Mouse (Mus musculus) left cerebral cortex, postnatal 36 days (tissue): ENCODE measurements at regions not wholly inside any gene's neighbourhood (a gene's known extent, or its start where the extent isn't known, plus 50 kb on each side); places are given as distances from the start of the nearest gene placed in this dataset.

Experiments
- DNase-seq, 2 experiments: peaks; one replicate each; pipeline ENCODE4 v3.0.0; 2021 to 2022; ENCODE audit warnings: low spot score in 2 of 2, mixed read lengths in 1 of 2
- intact Hi-C: fragments of 180-260 bp; cut with DNase I; formaldehyde crosslinking; loops from one replicate; pipeline ENCODE4 v1.15.1; 2025

DNA sequence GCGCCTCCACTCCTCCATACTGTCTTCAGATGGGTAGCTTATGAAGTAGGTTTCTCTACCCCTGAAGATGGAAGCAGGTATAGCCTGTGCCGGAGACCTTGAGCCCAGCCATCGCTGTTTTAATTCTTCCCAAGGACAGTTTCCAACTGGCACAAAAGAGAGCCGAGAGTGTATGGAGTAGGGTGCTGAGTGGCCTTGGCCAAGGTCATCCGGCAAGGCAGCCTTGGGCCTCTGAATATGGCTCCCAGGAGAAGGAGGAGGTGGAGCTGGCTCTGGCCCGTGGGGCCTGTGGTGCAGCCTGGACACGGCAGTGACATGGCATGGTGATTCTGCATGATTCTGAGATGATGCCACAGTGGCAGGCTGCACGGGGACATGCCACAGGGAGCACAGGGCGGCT lies 215.7 kb downstream of the Tex29 start:
- intact Hi-C loops: no loop called here
- no peak for DNase-seq

- no peak for DNase-seq
Observed at GRCm38 (mm10) chr8:12061237-12061636, 217.4 kb upstream of the A230072I06Rik start.

GRCm38 (mm10) chr8:12062710-12063109 lies 215.9 kb upstream of the A230072I06Rik start:
- DNase-seq: no peak
- intact Hi-C loops: no loop called here

More at GRCm38 (mm10) chr8:12061237-12061636, 217.4 kb upstream of the A230072I06Rik start:
- intact Hi-C loops: no loop called here

DNA sequence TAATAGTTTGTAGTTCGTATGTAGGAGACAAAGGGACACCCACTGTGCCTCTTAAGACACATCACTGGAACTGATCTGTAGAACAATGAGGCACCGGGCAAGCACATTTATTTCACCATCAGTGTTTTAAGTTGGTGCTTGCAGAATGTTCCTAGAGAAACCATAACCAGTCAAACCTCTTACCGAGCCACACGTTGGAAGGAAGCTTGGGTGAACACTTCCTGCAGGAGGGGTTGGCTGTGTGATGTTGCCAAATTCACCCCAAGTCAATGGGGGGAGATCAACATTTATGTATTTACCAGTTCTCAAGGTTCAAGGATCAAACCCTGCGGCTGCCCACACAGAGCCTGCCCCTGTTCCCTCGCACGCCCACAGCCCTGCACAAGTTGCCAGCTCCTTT lies 214.0 kb upstream of the A230072I06Rik start:
- intact Hi-C loops: no loop called here
- DNase-seq: no peak

GRCm38 (mm10) chr8:12066454-12066853 lies 212.2 kb upstream of the A230072I06Rik start:
- no peak for DNase-seq
- intact Hi-C loops: no loop called here

DNA sequence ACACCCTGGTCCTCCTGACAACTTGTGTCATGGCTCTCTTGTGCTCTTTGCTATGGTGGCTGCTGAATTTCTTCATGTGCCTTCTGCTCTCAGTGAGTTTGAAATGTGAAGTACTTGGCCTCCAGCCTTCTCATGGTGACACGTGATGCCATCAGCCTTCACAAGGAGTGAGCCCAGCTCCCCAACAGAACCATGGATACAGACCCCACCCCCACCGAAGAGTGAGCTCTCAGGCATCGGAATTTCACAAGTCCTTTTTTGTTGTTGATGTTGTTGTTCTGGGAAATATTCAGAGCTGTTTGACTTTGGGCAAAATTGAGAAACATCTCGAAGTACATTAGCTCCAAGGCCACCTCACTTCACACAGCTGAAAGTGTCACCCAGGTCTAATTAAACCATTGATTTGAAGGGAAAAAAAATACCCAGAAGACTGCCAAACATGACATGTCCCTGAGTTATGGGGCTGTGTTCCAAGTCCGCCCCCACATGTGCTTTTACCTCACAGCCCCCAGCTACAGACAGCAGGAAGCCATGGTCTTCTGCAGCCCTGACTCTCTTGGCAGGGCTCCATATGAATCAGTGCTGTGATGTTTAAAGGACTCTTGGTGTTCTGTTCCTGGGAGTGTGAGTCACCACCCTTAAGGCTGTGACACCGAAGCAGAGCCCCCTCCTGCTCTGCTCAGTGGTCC lies 205.2 kb upstream of the A230072I06Rik start:
- peak; percentile 49 to 55 for DNase-seq
- intact Hi-C loops: no loop called here

- intact Hi-C loops: no loop called here
- no peak for DNase-seq
Observed at GRCm38 (mm10) chr8:12075943-12076342, 202.7 kb upstream of the A230072I06Rik start.

GRCm38 (mm10) chr8:12076811-12077375 lies 201.7 kb upstream of the A230072I06Rik start:
- no peak for DNase-seq
- intact Hi-C loops: no loop called here

- no peak for DNase-seq
- intact Hi-C loops: no loop called here
Observed at GRCm38 (mm10) chr8:12077896-12078295, 200.7 kb upstream of the A230072I06Rik start.

DNA sequence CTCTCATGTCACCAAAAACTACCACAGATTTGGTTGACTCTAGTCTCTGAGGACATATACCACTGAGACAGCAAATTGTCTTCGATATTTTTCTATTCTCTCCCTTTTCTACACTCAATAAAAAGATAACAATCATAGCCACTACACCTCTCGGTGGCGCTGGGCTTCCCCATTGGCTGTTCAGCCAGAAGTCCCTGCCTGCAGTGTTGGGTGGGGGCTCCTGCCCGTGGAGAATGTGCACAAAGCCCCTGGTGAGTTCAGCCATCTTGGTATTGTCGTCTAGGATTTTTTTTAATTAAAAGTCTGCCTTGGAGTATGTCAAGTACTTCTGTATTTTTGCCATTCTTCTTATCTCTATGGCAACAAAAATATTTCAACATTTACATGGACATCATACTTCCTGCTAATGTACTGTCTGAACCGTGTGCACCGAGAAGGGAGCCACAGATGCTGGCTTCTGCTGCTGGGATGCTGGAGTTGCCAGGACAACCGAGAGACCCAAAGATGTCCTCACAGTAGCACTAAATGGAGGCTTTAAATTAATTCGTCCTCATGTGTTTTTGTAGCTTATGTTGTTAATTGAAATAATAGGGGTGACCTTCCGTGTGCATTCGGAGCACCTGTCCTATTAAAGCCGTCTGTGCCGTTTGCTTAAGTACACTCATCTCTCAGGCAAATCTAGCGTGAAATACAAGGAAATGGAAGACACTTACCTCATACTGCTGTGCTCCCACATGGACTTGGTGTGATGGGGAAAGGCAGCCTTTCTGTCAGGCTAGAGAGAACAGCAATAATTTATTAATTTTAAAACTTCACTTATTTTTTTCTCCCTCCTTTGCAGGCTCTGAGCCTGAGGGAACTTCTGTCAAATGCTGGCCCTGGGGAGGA lies 199.7 kb upstream of the A230072I06Rik start:
- intact Hi-C loops: no loop called here
- DNase-seq: no peak

GRCm38 (mm10) chr8:12081536-12081935 lies 197.1 kb upstream of the A230072I06Rik start:
- no peak for DNase-seq
- intact Hi-C loops: no loop called here

GRCm38 (mm10) chr8:12087192-12087800 lies 191.3 kb upstream of the A230072I06Rik start:
- intact Hi-C loops: no loop called here
- no peak for DNase-seq

- DNase-seq: no peak
- intact Hi-C loops: no loop called here
Observed at GRCm38 (mm10) chr8:12100145-12100544, 178.5 kb upstream of the A230072I06Rik start.

DNA sequence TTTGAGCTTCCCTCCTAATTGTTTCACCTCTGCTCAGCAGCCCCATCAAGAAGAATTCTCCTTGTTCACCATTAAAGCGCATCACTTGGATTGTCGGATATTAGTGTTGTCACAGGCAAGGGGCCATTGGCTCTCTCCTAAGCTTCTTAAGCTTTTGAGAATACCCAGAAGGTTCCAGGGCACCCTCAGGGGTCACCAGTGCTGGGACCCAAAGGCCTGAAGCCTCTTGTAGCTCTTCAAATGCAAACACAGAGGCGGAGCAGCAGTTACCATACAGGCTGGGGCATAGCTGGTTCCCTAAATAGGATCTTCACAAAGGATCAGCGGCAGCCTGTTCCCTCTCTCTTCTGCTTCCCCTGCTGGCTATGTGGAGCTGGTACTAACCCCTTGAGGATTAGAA lies 175.3 kb upstream of the A230072I06Rik start:
- intact Hi-C loops: no loop called here
- no peak for DNase-seq

DNA sequence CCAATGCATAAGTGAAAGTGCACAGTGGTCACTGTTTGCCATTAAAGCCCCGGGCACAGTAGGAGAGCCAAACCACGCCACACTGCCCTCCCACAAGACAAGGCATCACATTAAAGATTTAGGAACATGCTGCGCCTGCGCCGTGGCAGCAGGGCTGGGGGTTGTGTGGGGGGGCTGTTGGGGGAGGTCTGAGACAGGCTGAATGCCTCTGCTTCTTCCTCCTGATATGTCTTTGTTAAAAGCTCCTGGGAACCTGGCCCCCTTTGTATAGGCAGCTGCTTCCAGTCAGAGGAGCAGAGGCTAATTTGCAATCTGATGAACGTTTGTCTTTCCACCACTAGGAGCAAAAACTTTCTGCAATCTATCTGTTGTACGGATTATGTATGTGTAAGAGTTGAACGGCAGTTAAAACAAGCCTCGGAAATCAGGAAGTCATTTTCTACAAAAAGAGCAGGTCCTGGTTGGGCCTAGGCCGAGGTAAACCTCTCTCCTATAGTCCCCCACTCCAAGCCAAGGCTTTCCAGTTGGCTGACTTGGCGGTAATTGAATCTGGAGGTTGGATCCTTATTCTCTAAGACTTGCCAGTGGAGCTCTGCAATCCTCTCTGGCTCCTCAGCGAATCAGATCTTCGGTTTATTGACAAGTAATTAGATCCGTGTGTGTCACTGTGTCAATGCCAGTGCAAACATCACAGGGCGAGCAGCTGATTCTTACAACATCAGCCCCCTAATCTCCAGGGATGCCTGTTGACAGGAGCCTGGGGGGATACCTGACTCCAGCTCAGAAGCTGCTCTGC lies 173.3 kb upstream of the A230072I06Rik start:
- intact Hi-C loops: no loop called here
- DNase-seq: no peak

DNA sequence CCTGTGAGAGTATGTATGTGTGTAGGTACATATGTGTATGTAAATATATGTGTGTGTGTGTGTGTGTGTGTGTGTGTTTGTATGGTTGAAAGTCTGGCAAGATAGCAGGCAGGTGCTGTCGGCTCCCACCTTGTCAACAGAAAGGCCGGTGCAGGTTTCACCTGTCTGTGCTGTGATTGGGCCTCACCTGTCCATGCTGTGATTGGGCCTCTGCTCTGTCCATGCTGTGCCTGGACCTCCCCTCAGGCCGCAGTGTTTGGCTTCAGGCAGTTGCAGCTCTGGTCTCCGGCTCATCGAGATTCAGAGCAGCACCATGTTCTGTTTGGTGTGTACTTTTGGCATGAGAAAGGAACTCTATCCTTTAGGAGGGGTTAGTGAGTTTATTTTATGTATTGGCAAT lies 170.0 kb upstream of the A230072I06Rik start:
- intact Hi-C loops: no loop called here
- DNase-seq: no peak

DNA sequence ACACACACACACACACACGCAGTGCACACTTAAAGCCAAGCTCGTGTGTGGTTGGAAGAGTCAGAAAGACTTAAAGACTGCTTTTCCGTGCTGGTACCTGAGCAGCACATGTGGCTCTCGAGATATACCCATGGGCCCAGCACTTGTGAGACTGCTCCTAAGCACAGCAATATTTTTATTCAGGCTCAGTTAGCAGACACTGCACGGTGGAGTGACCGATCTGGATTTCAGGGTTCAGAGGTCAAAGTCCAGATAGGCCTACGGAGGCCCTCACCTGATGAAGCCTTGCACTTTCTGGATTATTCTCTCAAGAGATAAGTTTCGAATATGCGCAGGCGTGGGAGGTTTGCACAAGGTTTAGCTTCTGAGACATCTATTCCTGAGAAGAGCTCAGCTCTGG lies 167.0 kb upstream of the A230072I06Rik start:
- DNase-seq: no peak
- intact Hi-C loops: no loop called here

- no peak for DNase-seq
- intact Hi-C loops: no loop called here
Observed at GRCm38 (mm10) chr8:12113023-12113422, 165.6 kb upstream of the A230072I06Rik start.

GRCm38 (mm10) chr8:12126374-12127001 lies 152.1 kb upstream of the A230072I06Rik start:
- no peak for DNase-seq
- intact Hi-C loops: no loop called here
